8 mouse cellular contexts compared by ENCODE assay signal in the genomic region with DNA sequence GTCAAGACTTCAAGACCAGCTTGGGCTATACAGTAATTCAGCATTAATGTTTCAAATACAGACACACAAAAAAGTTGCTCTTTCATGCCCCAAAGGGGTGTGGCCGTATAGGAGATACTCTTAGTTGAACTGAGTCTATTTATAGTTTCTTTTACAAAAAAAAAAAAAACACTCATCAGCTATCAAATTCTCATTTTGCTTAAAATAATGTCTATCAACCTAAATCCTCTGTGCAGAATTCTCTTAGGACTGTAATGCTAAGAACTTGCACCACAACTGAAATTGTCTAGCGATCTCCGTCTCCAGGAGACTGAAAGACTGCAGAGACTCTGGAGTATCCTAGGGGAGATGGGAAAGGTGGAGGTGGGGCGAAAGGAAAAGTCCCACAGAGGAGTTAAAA. TPM values are rescaled to one million over a fixed set of nuclear protein-coding genes. Genes with fewer than 3 reads are reported as not detected.
DNase-seq lines count a peak whose midpoint lies in the region; ATAC-seq and TF ChIP-seq lines count a peak whose summit lies in the region.

No protein-coding gene starts in this region.

- H3K4me3 ChIP-seq in heart, embryonic 14.5 days (ENCODE audit: control insufficient read depth in 1 of 2, insufficient read depth in 1 of 2, low read depth in 1 of 2, low read length in 2 of 2) = peak overlapping the region; percentile 77 to 89
- H3K4me3 ChIP-seq in ES-E14 (ENCODE audit: insufficient read depth in 1 of 2, low read depth in 1 of 2, low read length in 2 of 2, poor library complexity in 1 of 2, severe bottlenecking in 1 of 2) = peak overlapping the region; percentile 82 to 83
- peak overlapping the region; percentile 68 for H3K4me3 ChIP-seq in forebrain, postnatal 0 days (ENCODE audit: low read depth, low read length)
- H3K4me3 ChIP-seq in macrophage (ENCODE audit: inconsistent target) = peak overlapping the region; percentile 87

- no peaks in the 10 kb centered on the region for H3K36me3 ChIP-seq in heart, embryonic 14.5 days (ENCODE audit: control insufficient read depth, insufficient read depth, low read length)
- H3K36me3 ChIP-seq in ES-E14 (ENCODE audit: control insufficient read depth, insufficient read depth, low read length, poor library complexity, severe bottlenecking) (peaks cover 5% of the 10 kb centered on the region; the same call in 1 of the 2 replicates), macrophage (ENCODE audit: inconsistent target) (no peaks in the 10 kb centered on the region)
- H3K36me3 ChIP-seq in forebrain, postnatal 0 days (ENCODE audit: insufficient read depth) = no peaks in the 10 kb centered on the region

- no peak for ATAC-seq in heart, embryonic 14.5 days (ENCODE audit: insufficient number of reproducible peaks, insufficient read depth, low FRiP score, low read depth)
- no peak for ATAC-seq in forebrain, postnatal 0 days
- no peak for ATAC-seq in frontal cortex, adult (ENCODE audit: low TSS enrichment)

- WGBS in heart, embryonic 14.5 days = 5% methylated on average over 4 of the region's 4 CpGs
- 25% methylated on average over 4 of the region's 4 CpGs for WGBS in forebrain, postnatal 0 days
- 16% methylated on average over 4 of the region's 4 CpGs for WGBS in macrophage (ENCODE audit: missing documents)

- intact Hi-C loops in heart, postnatal 10 days (cut with DNase I) = loop anchor here (2.0 kb wide), 1 partner anchor 208 kb away; the partner anchor contains the start of gene Mis18bp1

- no peaks in the 10 kb centered on the region for H3K9me3 ChIP-seq in heart, embryonic 14.5 days (ENCODE audit: control insufficient read depth, low read length)
- H3K9me3 ChIP-seq in ES-E14 (ENCODE audit: control insufficient read depth, insufficient read depth, low read depth, low read length) = no peaks in the 10 kb centered on the region
- H3K9me3 ChIP-seq in forebrain, postnatal 0 days (ENCODE audit: low read length) = no peaks in the 10 kb centered on the region

- H3K9ac ChIP-seq in heart, embryonic 14.5 days (ENCODE audit: low read length) = peak overlapping the region; percentile 70
- no peak overlapping the region; the same call in 1 of the 2 replicates for H3K9ac ChIP-seq in ES-E14 (ENCODE audit: insufficient read depth, low read depth, low read length, poor library complexity, severe bottlenecking)
- H3K9ac ChIP-seq in forebrain, postnatal 0 days = peak overlapping the region; percentile 54

- in situ Hi-C loops in ES-E14 (cut with MboI; ENCODE audit: low sequenced_read_pairs in 2 of 2, unreplicated experiment in 2 of 2) = no loop called here

- no peaks in the 10 kb centered on the region for H3K27me3 ChIP-seq in heart, embryonic 14.5 days (ENCODE audit: control insufficient read depth, insufficient read depth, low read length)
- no peaks in the 10 kb centered on the region for H3K27me3 ChIP-seq in forebrain, postnatal 0 days (ENCODE audit: insufficient read depth, low read length)

- peaks cover 0 to 16% of the 10 kb centered on the region in 2 experiments; a peak in 1 of 4 replicates for H3K4me1 ChIP-seq in heart, embryonic 14.5 days (ENCODE audit: control insufficient read depth in 2 of 2, insufficient read depth in 2 of 2, low read length in 2 of 2)
- peaks cover 0 to 2% of the 10 kb centered on the region in 2 experiments; a peak in 1 of 4 replicates for H3K4me1 ChIP-seq in ES-E14 (ENCODE audit: control insufficient read depth in 2 of 2, insufficient read depth in 2 of 2, low read length in 2 of 2, poor library complexity in 1 of 2)
- H3K4me1 ChIP-seq in forebrain, postnatal 0 days (ENCODE audit: insufficient read depth) = peaks cover 15% of the 10 kb centered on the region

- peak overlapping the region in 1 of 2 experiments; percentile 70; a peak in 2 of 4 replicates for H3K27ac ChIP-seq in heart, embryonic 14.5 days (replicated peaks in 1 of 2; ENCODE audit: control insufficient read depth in 1 of 2, insufficient read depth in 1 of 2, low read depth in 2 of 2, low read length in 2 of 2)
- H3K27ac ChIP-seq in ES-E14 (ENCODE audit: insufficient read depth, low read depth, low read length, poor library complexity, severe bottlenecking) = no peak overlapping the region
- no peak overlapping the region for H3K27ac ChIP-seq in forebrain, postnatal 0 days (ENCODE audit: low read depth, low read length)
- H3K27ac ChIP-seq in macrophage = peak overlapping the region; percentile 51

- H3K79me2 ChIP-seq in macrophage (ENCODE audit: inconsistent target) = peaks cover 97% of the 10 kb centered on the region

- no peak for DNase-seq in heart, postnatal 10 days
- DNase-seq in ES-E14 (ENCODE audit: low read depth, low spot score) = no peak
- DNase-seq in forebrain, postnatal 0 days = no peak
- DNase-seq in right cerebral cortex, postnatal 36 days (ENCODE audit: low spot score in 2 of 2) = no peak
- no peak for DNase-seq in layer of hippocampus, adult 18-20 months (ENCODE audit: low spot score in 2 of 2)

- peak overlapping the region; percentile 83 for H3K4me2 ChIP-seq in heart, embryonic 14.5 days (ENCODE audit: low read length)
- H3K4me2 ChIP-seq in forebrain, postnatal 0 days (ENCODE audit: low read depth) = peak overlapping the region; percentile 71

- no peak for TF ChIP-seq CTCF in forebrain, postnatal 0 days (IDR thresholded peaks at IDR 0.05; ENCODE audit: low read depth)

TF ChIP-seq in ES-E14, 5 proteins besides CTCF, POLR2A, EP300 and RAD21:
- no peak for TF ChIP-seq MAFK (IDR thresholded peaks at IDR 0.05; ENCODE audit: insufficient read depth, low read depth, low read length)

RNA-seq across cellular contexts. Expression of gene Klhl28, which starts 0.8 kb away (rescaled TPM):
- 13.1 and 13.4 TPM in 2 replicates for polyA plus RNA-seq in heart, embryonic 14.5 days (2014; fragmentation: Nextera tagmentation; extraction: Ambion mirVana)
- total RNA-seq in heart, postnatal 10 days (2021) = 10 to 100 TPM; 13.4 to 14.5 TPM
- total RNA-seq in ES-E14 (2012; rRNA removed) = 9.4 and 10.9 TPM in 2 replicates
- 27.4 and 29.5 TPM in 2 replicates for total RNA-seq in forebrain, postnatal 0 days (2014; rRNA removed)
- 23.6 and 26.4 TPM in 2 replicates for polyA plus RNA-seq in forebrain, postnatal 0 days (2015; fragmentation: Nextera tagmentation; extraction: Ambion mirVana)
- total RNA-seq in macrophage (2018; cell fraction: chromatin; rRNA removed) = 10 to 100 TPM; 13.0 to 52.9 (median 31.3) TPM
- 10 to 100 TPM; 10.4 to 21.0 (median 15.3) TPM for total RNA-seq in macrophage (2018; cell fraction: cytosol; rRNA removed)
- total RNA-seq in macrophage (2018; cell fraction: nucleus; rRNA removed) = 10 to 100 TPM; 16.3 to 65.9 (median 32.3) TPM
- 8.7 to 11.9 TPM (median 8.8 TPM) in 3 replicates for polyA plus RNA-seq in macrophage (2018)
- 10 to 100 TPM; 24.2 to 25.0 TPM for total RNA-seq in layer of hippocampus, adult 18-20 months (2021)

RNA-seq across cellular contexts. Expression of gene Togaram1, which starts 1.0 kb away (rescaled TPM):
- 17.9 and 21.5 TPM in 2 replicates for polyA plus RNA-seq in heart, embryonic 14.5 days (2014; fragmentation: Nextera tagmentation; extraction: Ambion mirVana)
- total RNA-seq in heart, postnatal 10 days (2021) = 10 to 100 TPM; 18.3 to 19.2 TPM
- 28.7 and 31.8 TPM in 2 replicates for total RNA-seq in ES-E14 (2012; rRNA removed)
- total RNA-seq in forebrain, postnatal 0 days (2014; rRNA removed) = 24.5 and 30.1 TPM in 2 replicates
- 8.2 and 15.2 TPM in 2 replicates for polyA plus RNA-seq in forebrain, postnatal 0 days (2015; fragmentation: Nextera tagmentation; extraction: Ambion mirVana)
- 100 to 1,000 TPM in 14 of 26 experiments, 10 to 100 TPM in 12; 51.7 to 146 (median 106) TPM for total RNA-seq in macrophage (2018; cell fraction: chromatin; rRNA removed)
- 10 to 100 TPM; 11.1 to 24.8 (median 16.1) TPM for total RNA-seq in macrophage (2018; cell fraction: cytosol; rRNA removed)
- 100 to 1,000 TPM in 1 of 26 experiments, 10 to 100 TPM in 25; 24.9 to 102 (median 58.2) TPM for total RNA-seq in macrophage (2018; cell fraction: nucleus; rRNA removed)
- 12.3 to 16.6 TPM (median 15.6 TPM) in 3 replicates for polyA plus RNA-seq in macrophage (2018)
- 10 to 100 TPM; 50.7 to 52.4 TPM for total RNA-seq in layer of hippocampus, adult 18-20 months (2021)

RNA-seq across cellular contexts. Expression of gene Gm527, which starts 46.9 kb away (rescaled TPM):
- polyA plus RNA-seq in heart, embryonic 14.5 days (2014; fragmentation: Nextera tagmentation; extraction: Ambion mirVana) = 2.6 and 4.0 TPM in 2 replicates
- 1 to 10 TPM; 3.2 to 5.2 TPM for total RNA-seq in heart, postnatal 10 days (2021)
- total RNA-seq in ES-E14 (2012; rRNA removed) = 4.1 and 5.9 TPM in 2 replicates
- total RNA-seq in forebrain, postnatal 0 days (2014; rRNA removed) = 12.2 and 24.8 TPM in 2 replicates
- polyA plus RNA-seq in forebrain, postnatal 0 days (2015; fragmentation: Nextera tagmentation; extraction: Ambion mirVana) = 1.6 and 2.1 TPM in 2 replicates
- total RNA-seq in macrophage (2018; cell fraction: chromatin; rRNA removed) = 1 to 10 TPM in 19 of 26 experiments, under 1 TPM in 1, not detected in 6; 0.59 to 6.6 (median 2.6) TPM
- total RNA-seq in macrophage (2018; cell fraction: cytosol; rRNA removed) = 1 to 10 TPM in 13 of 26 experiments, under 1 TPM in 13; 0.17 to 2.8 (median 1.1) TPM
- total RNA-seq in macrophage (2018; cell fraction: nucleus; rRNA removed) = 1 to 10 TPM in 22 of 26 experiments, under 1 TPM in 1, not detected in 3; 0.83 to 5.9 (median 2.2) TPM
- polyA plus RNA-seq in macrophage (2018) = 1.1 to 1.8 TPM (median 1.5 TPM) in 3 replicates
- 10 to 100 TPM; 13.8 to 15.1 TPM for total RNA-seq in layer of hippocampus, adult 18-20 months (2021)
